Mouse (Mus musculus) mouse trophoblast stem cell (cell line): Measurements from ENCODE around the gene Nbl1.

Experiments
- in situ Hi-C, 2 experiments: fragments of 300-500 bp; cut with MseI, MboI; formaldehyde crosslinking; loops; 2 replicates in 1 of 2; 3 replicates in 1 of 2; pipeline ENCODE4 v1.15.1; 2025

Gene Nbl1

GRCm38 (mm10) chr4:139092356-139093195 is at the start of gene Nbl1:
TSS of gene Nbl1 (minus strand) at chr4:139092993.
- in situ Hi-C loops: no loop called here

GRCm38 (mm10) chr4:139141785-139142184 is 49.0 kb upstream of the Nbl1 start:
- in situ Hi-C loops: no loop called here

DNA sequence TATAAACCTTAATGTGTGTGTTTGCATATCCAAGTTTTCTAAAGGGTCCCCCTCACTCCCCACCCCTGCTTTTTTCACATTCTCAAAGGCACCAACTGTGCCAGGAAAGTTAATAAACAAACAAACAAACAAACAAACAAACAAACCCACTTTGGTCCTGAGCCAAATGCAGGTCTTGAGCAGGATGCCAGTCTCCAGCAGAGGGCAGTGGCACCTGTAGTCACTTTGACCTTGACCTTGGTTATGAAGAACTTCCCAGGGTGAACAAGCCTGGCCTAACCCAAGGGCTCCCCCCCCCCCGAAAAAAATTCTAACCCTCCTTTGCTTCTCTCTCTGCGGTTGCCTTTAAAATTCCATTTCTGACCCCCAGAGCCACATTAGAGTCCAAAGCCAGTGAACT is 47.5 kb upstream of the Nbl1 start:
- in situ Hi-C loops: no loop called here

DNA sequence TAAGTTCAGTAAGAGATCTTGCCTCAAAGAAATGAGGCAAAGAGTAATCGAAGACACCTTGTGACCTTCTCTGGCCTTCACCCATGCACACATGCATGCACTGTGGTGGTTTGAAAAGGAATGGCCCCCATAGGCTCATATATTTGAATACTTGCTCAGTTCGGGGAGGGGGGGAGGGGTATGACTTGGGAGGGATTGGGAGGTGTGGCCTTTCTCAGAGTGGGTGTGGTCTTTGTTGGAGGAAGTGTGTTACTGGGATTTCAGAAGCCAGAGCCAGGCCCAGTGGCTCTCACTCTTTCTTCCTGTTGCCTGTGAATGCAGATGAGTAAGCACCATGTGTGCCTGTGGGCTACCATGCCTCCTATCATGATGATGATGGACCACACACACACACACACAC is 43.2 kb upstream of the Nbl1 start:
- in situ Hi-C loops: no loop called here

- in situ Hi-C loops: no loop called here
These were observed 40.3 kb upstream of the Nbl1 start for GRCm38 (mm10) chr4:139133109-139133508.

DNA sequence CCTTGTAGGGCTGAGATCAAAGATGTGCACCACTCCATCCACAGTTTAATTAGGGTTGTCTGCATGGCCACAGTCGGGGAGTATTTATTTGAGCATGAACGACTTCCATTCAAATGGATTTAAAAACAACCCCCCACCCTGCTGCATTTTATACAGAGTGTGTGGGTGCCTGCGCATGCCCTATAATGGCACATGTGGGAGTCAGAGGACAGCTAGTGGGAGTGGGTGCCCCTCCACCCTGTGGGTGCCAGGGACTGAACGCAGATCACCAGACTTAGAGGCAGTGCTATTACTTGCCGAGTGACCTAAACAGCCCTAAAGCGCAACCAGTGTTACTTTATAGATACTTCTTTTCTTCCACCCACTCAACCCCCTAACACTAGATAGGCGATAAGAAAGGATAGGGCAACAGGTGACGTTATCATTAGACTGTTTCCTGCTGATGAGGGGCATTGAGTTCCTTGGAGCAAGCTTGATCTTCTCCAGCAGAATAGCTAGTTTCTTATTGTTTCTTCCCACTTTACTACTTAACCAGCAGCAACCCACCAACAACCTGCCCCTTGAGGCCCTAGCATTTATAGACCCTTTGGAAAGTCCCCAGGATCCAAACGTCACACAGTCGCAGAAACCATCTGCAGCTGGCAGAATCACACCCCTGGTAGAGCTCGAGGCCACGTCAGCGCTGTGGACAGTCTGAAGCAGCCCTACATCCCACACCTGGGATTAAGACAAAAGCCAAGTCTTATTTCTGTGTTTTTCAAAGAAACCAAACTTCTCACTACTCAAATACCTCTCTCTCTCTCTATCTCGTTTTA is 39.3 kb upstream of the Nbl1 start:
- in situ Hi-C loops: no loop called here

- in situ Hi-C loops: no loop called here
These were observed 38.1 kb upstream of the Nbl1 start, which contains the start of gene Minos1 for GRCm38 (mm10) chr4:139130701-139131549. TSS of gene Minos1 (minus strand) at chr4:139131113.

- in situ Hi-C loops: no loop called here
These were observed 37.3 kb upstream of the Nbl1 start for GRCm38 (mm10) chr4:139129806-139130700.

GRCm38 (mm10) chr4:139126475-139126874 is 33.7 kb upstream of the Nbl1 start:
- in situ Hi-C loops: no loop called here

DNA sequence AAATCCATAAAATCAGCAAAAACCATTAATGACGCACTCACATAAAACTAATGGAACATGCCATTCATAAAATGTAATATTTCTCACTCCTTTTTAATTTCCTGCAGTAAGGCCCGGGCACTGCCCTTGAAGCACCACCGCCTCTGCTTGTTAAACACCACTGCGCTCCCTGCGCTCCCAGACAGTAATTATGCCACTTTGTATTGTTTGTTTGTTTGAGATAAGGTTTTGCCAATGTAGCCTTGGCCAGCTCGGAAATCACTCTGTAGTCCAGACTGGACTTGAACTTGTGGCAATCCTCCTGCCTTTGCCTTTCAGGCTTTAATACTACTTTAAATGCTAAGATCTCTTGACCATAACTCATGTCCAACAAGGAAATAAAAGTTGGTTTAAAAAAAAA is 32.1 kb upstream of the Nbl1 start:
- in situ Hi-C loops: no loop called here

DNA sequence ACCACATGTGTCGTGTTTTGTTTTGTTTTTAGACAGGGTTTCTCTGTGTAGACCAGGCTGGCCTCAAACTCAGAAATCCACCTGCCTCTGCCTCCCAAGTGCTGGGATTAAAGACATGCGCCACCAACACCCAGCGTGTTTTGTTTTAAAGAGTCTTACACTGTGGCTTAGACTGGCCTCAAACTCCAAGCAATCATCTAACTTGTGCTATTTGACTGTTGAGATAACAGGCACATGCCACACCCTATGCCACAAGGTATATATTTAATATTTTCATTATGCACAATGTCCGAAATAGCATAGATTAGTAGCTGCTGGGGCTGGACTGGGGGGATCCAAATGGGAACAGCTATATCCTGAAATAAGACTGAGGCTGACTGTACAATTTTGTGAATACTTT is 29.8 kb upstream of the Nbl1 start:
- in situ Hi-C loops: no loop called here

- in situ Hi-C loops: no loop called here
These were observed 28.2 kb upstream of the Nbl1 start for GRCm38 (mm10) chr4:139120998-139121397.

GRCm38 (mm10) chr4:139120281-139120814 is 27.6 kb upstream of the Nbl1 start:
- in situ Hi-C loops: no loop called here

DNA sequence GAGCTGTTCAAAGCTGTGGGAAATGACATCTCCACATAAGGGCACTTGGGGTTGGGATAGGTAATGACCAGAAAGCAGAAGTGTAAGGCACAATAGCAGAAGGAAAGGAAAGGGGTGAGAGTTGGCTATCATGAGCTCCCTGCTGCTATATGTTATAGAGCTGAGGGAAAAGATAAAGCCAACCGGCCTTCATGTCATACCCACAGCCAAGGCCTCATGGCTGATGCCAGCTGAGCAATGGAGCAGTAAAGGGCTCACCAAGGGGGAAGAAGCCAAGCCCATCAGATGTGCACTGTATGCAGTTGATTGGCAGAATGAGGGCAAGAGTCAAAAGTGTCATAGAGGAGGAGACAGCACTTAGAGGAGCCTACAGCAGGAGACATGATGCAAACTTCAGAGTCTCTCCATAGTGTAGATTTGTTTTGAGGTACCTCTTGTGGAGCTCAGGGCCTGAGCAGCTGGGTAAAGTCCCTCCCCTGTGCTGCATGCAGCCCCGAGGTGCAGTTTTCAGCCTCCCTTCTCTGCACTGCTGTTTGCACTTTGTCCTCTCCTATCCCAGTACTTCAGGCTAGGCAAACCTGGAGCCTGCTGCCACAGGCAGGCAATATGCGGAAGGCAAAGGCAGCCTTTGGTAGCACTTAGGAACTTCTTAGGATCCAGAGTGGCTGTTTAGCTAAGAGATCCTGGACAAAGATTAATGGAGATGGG is 23.7 kb upstream of the Nbl1 start:
- in situ Hi-C loops: no loop called here

DNA sequence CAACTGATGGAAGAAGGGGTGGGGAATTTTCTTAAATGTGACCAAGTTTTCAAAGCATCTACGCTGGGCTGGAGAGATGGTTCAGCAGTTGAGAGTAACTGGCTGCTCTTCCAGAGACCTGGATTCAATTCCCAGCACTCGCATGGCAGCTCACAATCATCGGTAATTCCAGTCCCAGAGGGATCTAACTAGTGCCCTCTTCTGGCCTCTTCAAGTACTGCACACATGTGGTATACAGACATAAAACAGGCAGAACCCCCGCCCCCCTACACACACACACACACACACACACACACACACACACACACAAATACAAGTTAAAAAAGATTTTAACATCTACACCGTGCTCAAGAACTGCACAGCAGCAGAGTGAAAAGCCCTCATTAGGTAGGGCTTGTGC is 22.9 kb upstream of the Nbl1 start:
- in situ Hi-C loops: no loop called here

- in situ Hi-C loops: no loop called here
These were observed 19.7 kb upstream of the Nbl1 start for GRCm38 (mm10) chr4:139112482-139112881.

GRCm38 (mm10) chr4:139111421-139111820 is 18.6 kb upstream of the Nbl1 start:
- in situ Hi-C loops: no loop called here

DNA sequence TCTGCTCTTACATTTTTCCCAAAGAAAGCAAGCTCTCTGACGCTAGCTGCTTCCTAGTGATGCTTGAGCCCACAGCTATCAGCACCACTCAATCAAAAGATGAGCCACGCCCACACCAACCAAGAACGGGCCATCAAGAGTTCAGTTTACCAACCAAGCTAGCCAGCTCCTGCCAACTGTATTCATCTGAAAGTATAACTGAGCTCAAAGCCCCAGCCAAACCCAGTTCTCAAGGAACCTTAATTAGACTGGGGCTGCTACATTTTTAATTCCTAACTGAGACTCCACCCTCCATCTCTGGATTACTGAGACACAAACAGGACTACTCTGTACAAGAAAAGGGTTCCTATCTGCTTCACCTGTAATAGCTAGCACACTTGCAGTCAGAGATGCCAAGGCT is 18.1 kb upstream of the Nbl1 start:
- in situ Hi-C loops: no loop called here

- in situ Hi-C loops: no loop called here
These were observed 12.7 kb upstream of the Nbl1 start for GRCm38 (mm10) chr4:139105453-139105852.

DNA sequence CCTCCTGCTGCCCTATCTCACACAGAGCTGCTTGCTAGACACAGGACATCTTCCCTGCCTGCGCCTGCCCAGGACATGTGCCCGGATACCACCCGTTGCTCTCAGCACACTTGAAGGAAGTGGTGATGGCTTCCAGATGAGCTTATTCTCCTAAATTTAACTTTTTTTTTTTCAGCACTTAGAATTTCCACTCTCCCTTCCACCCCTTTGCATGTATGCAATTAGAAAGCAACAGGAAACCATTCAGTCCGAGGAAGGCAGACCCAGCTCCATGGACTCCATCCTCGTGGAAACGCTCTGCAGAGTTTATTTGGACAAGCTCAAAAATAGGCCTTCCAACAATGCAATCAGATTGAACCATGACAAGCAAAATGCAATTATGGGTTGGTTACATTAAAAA is 8.8 kb upstream of the Nbl1 start:
- in situ Hi-C loops: no loop called here
